Mouse (Mus musculus): ENCODE results near the gene Aak1.

- TF ChIP-seq CTCF (IDR thresholded peaks at IDR 0.05; ENCODE audit: extremely low read depth, insufficient read depth, insufficient read length, insufficient replicate concordance) (no peak), POLR2A (IDR thresholded peaks at IDR 0.05; ENCODE audit: low read depth, low read length) (no peak)
Observed at GRCm38 (mm10) chr6:86874711-86875375, 25.5 kb downstream of the Aak1 start.
